Mouse (Mus musculus): Measurements from ENCODE around the gene Wdcp.
A peak's percentile ranks its signal among the peaks of the same experiment; 100 is the strongest.
"Not testable (repeated sequence)": the region's sequence is repeated elsewhere in the genome, so short reads cannot be mapped to it uniquely, and the experiment has no call there.

The Wdcp gene

GRCm38 (mm10) chr12:4868924-4869323 is 25.8 kb downstream of the Wdcp start:
- no peak for DNase-seq (ENCODE audit: low read depth, low spot score)

GRCm38 (mm10) chr12:4871260-4871659 is 28.2 kb downstream of the Wdcp start:
- no peak for DNase-seq (ENCODE audit: low read depth, low spot score)

- DNase-seq (ENCODE audit: low read depth, low spot score) = no peak
Measured at GRCm38 (mm10) chr12:4872273-4872672, 29.2 kb downstream of the Wdcp start.

- DNase-seq (ENCODE audit: low read depth, low spot score) = no peak
Measured at GRCm38 (mm10) chr12:4872983-4873477, 29.9 kb downstream of the Wdcp start.

GRCm38 (mm10) chr12:4873531-4873930 is 30.4 kb downstream of the Wdcp start:
- no peak for DNase-seq (ENCODE audit: low read depth, low spot score)

- peak; percentile 87 for DNase-seq (ENCODE audit: low read depth, low spot score)
Measured at GRCm38 (mm10) chr12:4874161-4874927, 31.2 kb downstream of the Wdcp start, which contains the start of gene Mfsd2b. Gene Mfsd2b (minus strand): TSS chr12:4874359.

GRCm38 (mm10) chr12:4875623-4876022 is 32.5 kb downstream of the Wdcp start:
- no peak for DNase-seq (ENCODE audit: low read depth, low spot score)

GRCm38 (mm10) chr12:4878296-4878783 is 35.2 kb downstream of the Wdcp start:
- peak; percentile 73 for DNase-seq (ENCODE audit: low read depth, low spot score)

GRCm38 (mm10) chr12:4879048-4879447 is 35.9 kb downstream of the Wdcp start:
- peak; percentile 72 for DNase-seq (ENCODE audit: low read depth, low spot score)

GRCm38 (mm10) chr12:4882086-4882485 is 39.0 kb downstream of the Wdcp start:
- DNase-seq (ENCODE audit: low read depth, low spot score) = no peak

GRCm38 (mm10) chr12:4885062-4885461 is 42.0 kb downstream of the Wdcp start:
- no peak for DNase-seq (ENCODE audit: low read depth, low spot score)

GRCm38 (mm10) chr12:4886581-4886980 is 43.5 kb downstream of the Wdcp start:
- not testable (repeated sequence) for DNase-seq (ENCODE audit: low read depth, low spot score)

- no peak for DNase-seq (ENCODE audit: low read depth, low spot score)
Measured at GRCm38 (mm10) chr12:4888739-4889138, 45.6 kb downstream of the Wdcp start.

- no peak for DNase-seq (ENCODE audit: low read depth, low spot score)
Measured at GRCm38 (mm10) chr12:4889251-4889650, 46.1 kb downstream of the Wdcp start.

- DNase-seq (ENCODE audit: low read depth, low spot score) = no peak
Measured at GRCm38 (mm10) chr12:4889891-4890290, 46.8 kb downstream of the Wdcp start.

- peak; percentile 99 for DNase-seq (ENCODE audit: low read depth, low spot score)
Measured at GRCm38 (mm10) chr12:4898024-4898423, 54.9 kb downstream of the Wdcp start.

GRCm38 (mm10) chr12:4905946-4906345 is 62.8 kb downstream of the Wdcp start:
- DNase-seq (ENCODE audit: low read depth, low spot score) = peak; percentile 82

- no peak for DNase-seq (ENCODE audit: low read depth, low spot score)
Measured at GRCm38 (mm10) chr12:4906476-4906875, 63.4 kb downstream of the Wdcp start.

- DNase-seq (ENCODE audit: low read depth, low spot score) = peak; percentile 93
Measured at GRCm38 (mm10) chr12:4906951-4907906, 64.1 kb downstream of the Wdcp start, which contains the start of gene Ubxn2a. Gene Ubxn2a (minus strand): TSS chr12:4907705.

GRCm38 (mm10) chr12:4908391-4908790 is 65.3 kb downstream of the Wdcp start:
- DNase-seq (ENCODE audit: low read depth, low spot score) = peak; percentile 71
